Mouse (Mus musculus): ENCODE measurements at regions not wholly inside any gene's neighbourhood (a gene's known extent, or its start where the extent isn't known, plus 50 kb on each side); places are given as distances from the start of the nearest gene placed in this dataset.

DNA sequence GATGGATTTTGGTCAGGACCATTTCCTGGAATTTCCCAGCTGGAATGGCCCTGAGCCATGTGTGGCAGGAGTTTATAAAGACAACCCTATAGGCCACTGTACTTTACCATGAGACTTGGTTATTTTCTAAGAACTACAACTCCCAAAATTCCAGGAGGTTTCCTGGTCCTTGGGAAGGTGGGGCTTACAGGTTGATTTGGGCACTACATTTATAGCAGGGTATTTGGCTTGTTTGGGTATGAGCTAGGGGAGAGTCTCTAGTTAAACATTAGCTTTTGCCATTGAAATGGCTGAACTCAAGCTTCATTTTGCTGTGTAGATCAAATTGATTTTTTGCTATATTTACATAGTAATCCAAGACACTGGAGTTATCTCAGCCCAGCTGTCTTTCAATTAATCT lies 130.6 kb upstream of the Adgra3 start:
- TF ChIP-seq CTCF (IDR thresholded peaks at IDR 0.05) (no peak), POLR2A (IDR thresholded peaks at IDR 0.05; ENCODE audit: insufficient read depth, low read depth, low read length) (no peak)
